Mouse (Mus musculus): ENCODE results near the gene Vps13d.

- TF ChIP-seq POLR2A (IDR thresholded peaks at IDR 0.05; ENCODE audit: low read depth, low read length) (no peak), MAFK (IDR thresholded peaks at IDR 0.05; ENCODE audit: insufficient replicate concordance, low read length) (no peak), CTCF (conservative IDR thresholded peaks at IDR 0.05 in 1 of 2, IDR thresholded peaks at IDR 0.05 in 1 of 2; ENCODE audit: low read depth in 2 of 2, low read length in 2 of 2) (no peak), POLR2AphosphoS2 (IDR thresholded peaks at IDR 0.05; ENCODE audit: low read depth, low read length) (no peak), EP300 (IDR thresholded peaks at IDR 0.05; ENCODE audit: low read length) (no peak), NRF1 (IDR thresholded peaks at IDR 0.05; ENCODE audit: low read depth, low read length) (no peak), NELFE (IDR thresholded peaks at IDR 0.05; ENCODE audit: low read depth, low read length) (no peak)
These were observed 14.9 kb upstream of the Vps13d start for GRCm38 (mm10) chr4:145209690-145210088.

Data from CH12.LX (cell line).